Mouse (Mus musculus): Measurements from ENCODE around the gene Lima1. TPM values are rescaled to one million over a fixed set of nuclear protein-coding genes. Genes with fewer than 3 reads are reported as not detected.
A peak's percentile ranks its signal among the peaks of the same experiment; 100 is the strongest.
"Not testable (repeated sequence)": the region's sequence is repeated elsewhere in the genome, so short reads cannot be mapped to it uniquely, and the experiment has no call there.

Lima1 gene
- polyA plus RNA-seq (2015; fragmentation: Nextera tagmentation; extraction: Ambion mirVana), result 20.6 and 20.9 TPM in 2 replicates

GRCm38 (mm10) chr15:99875334-99875869, at the start of gene Lima1:
Lima1 (minus strand) TSS chr15:99875456.
- H3K4me2 ChIP-seq, result peak within 1 kb of the TSS; percentile 87
- peak within 1 kb of the TSS; percentile 52 for H3K27ac ChIP-seq
- H3K4me1 ChIP-seq (replicated peaks), result peaks cover 20% of the 10 kb centered on the region
- 1% methylated on average over 38 of the region's 38 CpGs for WGBS
- H3K9ac ChIP-seq, result peak within 1 kb of the TSS; percentile 84
- no peaks in the 10 kb centered on the region for H3K9me3 ChIP-seq
- peak; percentile 94 for ATAC-seq (ENCODE audit: low FRiP score)
- no peaks in the 10 kb centered on the region for H3K36me3 ChIP-seq
- H3K4me3 ChIP-seq, result peak within 1 kb of the TSS; percentile 76
- H3K27me3 ChIP-seq, result no peaks in the 10 kb centered on the region

GRCm38 (mm10) chr15:99919601-99920158, 44.4 kb upstream of the Lima1 start:
- ATAC-seq (ENCODE audit: low FRiP score), result no peak
- whole genome bisulfite sequencing, result 69% methylated on average over 15 of the region's 15 CpGs
- Histone ChIP-seq H3K9me3 (no peaks in the 10 kb centered on the region), H3K27me3 (no peaks in the 10 kb centered on the region), H3K27ac (peak overlapping the region; percentile 69), H3K36me3 (no peaks in the 10 kb centered on the region), H3K9ac (peak overlapping the region; percentile 46; the same call in 1 of the 2 replicates), H3K4me3 (no peak overlapping the region), H3K4me2 (peak overlapping the region; percentile 17), H3K4me1 (replicated peaks) (0 out of 2 replicates have a peak, but pooled peaks cover 4% of the 10 kb centered on the region)

- H3K4me3 ChIP-seq, result no peak overlapping the region
- ATAC-seq (ENCODE audit: low FRiP score), result no peak
- no peak overlapping the region for H3K4me2 ChIP-seq
- no peak overlapping the region for H3K27ac ChIP-seq
- H3K9ac ChIP-seq, result no peak overlapping the region
- 85% methylated on average over 3 of the region's 3 CpGs for WGBS
- no peaks in the 10 kb centered on the region for H3K36me3 ChIP-seq
- H3K27me3 ChIP-seq, result no peaks in the 10 kb centered on the region
- H3K9me3 ChIP-seq, result no peaks in the 10 kb centered on the region
- H3K4me1 ChIP-seq (replicated peaks), result 0 out of 2 replicates have a peak, but pooled peaks cover 4% of the 10 kb centered on the region
Observed at GRCm38 (mm10) chr15:99917264-99917663, 42.0 kb upstream of the Lima1 start.

- WGBS, result 72% methylated on average over 5 of the region's 5 CpGs
- H3K36me3 ChIP-seq, result no peaks in the 10 kb centered on the region
- H3K4me1 ChIP-seq (replicated peaks), result 0 out of 2 replicates have a peak, but pooled peaks cover under 1% of the 10 kb centered on the region
- no peak overlapping the region for H3K9ac ChIP-seq
- H3K4me2 ChIP-seq, result no peak overlapping the region
- H3K4me3 ChIP-seq, result no peak overlapping the region
- H3K9me3 ChIP-seq, result no peaks in the 10 kb centered on the region
- no peaks in the 10 kb centered on the region for H3K27me3 ChIP-seq
- ATAC-seq (ENCODE audit: low FRiP score), result no peak
- H3K27ac ChIP-seq, result no peak overlapping the region
Observed at GRCm38 (mm10) chr15:99914613-99915012, 39.4 kb upstream of the Lima1 start.

- H3K4me1 ChIP-seq (replicated peaks), result no peaks in the 10 kb centered on the region
- no peak overlapping the region for H3K4me2 ChIP-seq
- no peak overlapping the region for H3K27ac ChIP-seq
- no peak overlapping the region for H3K9ac ChIP-seq
- no peaks in the 10 kb centered on the region for H3K9me3 ChIP-seq
- H3K36me3 ChIP-seq, result no peaks in the 10 kb centered on the region
- H3K27me3 ChIP-seq, result no peaks in the 10 kb centered on the region
- H3K4me3 ChIP-seq, result no peak overlapping the region
- ATAC-seq (ENCODE audit: low FRiP score), result no peak
- WGBS, result 93% methylated on average over 4 of the region's 4 CpGs
Observed at GRCm38 (mm10) chr15:99911785-99912184, 36.5 kb upstream of the Lima1 start.

GRCm38 (mm10) chr15:99909339-99909996, 34.2 kb upstream of the Lima1 start:
- not testable (repeated sequence) for ATAC-seq (ENCODE audit: low FRiP score); H3K27me3 ChIP-seq; H3K4me1 ChIP-seq (replicated peaks); H3K9me3 ChIP-seq; H3K36me3 ChIP-seq; H3K4me2 ChIP-seq; H3K9ac ChIP-seq; H3K27ac ChIP-seq; H3K4me3 ChIP-seq
- 42% methylated on average over 14 of the region's 14 CpGs for WGBS

GRCm38 (mm10) chr15:99907514-99907913, 32.3 kb upstream of the Lima1 start:
- H3K36me3 ChIP-seq, result no peaks in the 10 kb centered on the region
- no peaks in the 10 kb centered on the region for H3K9me3 ChIP-seq
- H3K4me3 ChIP-seq, result no peak overlapping the region
- WGBS, result 89% methylated on average over 1 of the region's 1 CpGs
- no peak overlapping the region for H3K9ac ChIP-seq
- no peak overlapping the region for H3K27ac ChIP-seq
- no peaks in the 10 kb centered on the region for H3K4me1 ChIP-seq (replicated peaks)
- no peak for ATAC-seq (ENCODE audit: low FRiP score)
- H3K27me3 ChIP-seq, result no peaks in the 10 kb centered on the region
- H3K4me2 ChIP-seq, result no peak overlapping the region

GRCm38 (mm10) chr15:99907041-99907440, 31.8 kb upstream of the Lima1 start:
- no peaks in the 10 kb centered on the region for H3K4me1 ChIP-seq (replicated peaks)
- H3K9me3 ChIP-seq, result no peaks in the 10 kb centered on the region
- H3K9ac ChIP-seq, result no peak overlapping the region
- ATAC-seq (ENCODE audit: low FRiP score), result no peak
- H3K27ac ChIP-seq, result no peak overlapping the region
- no peak overlapping the region for H3K4me2 ChIP-seq
- no peak overlapping the region for H3K4me3 ChIP-seq
- 87% methylated on average over 4 of the region's 4 CpGs for WGBS
- H3K36me3 ChIP-seq, result no peaks in the 10 kb centered on the region
- no peaks in the 10 kb centered on the region for H3K27me3 ChIP-seq

GRCm38 (mm10) chr15:99904841-99905240, 29.6 kb upstream of the Lima1 start:
- H3K4me1 ChIP-seq (replicated peaks), result no peaks in the 10 kb centered on the region
- no peak overlapping the region for H3K27ac ChIP-seq
- H3K27me3 ChIP-seq, result no peaks in the 10 kb centered on the region
- H3K9me3 ChIP-seq, result no peaks in the 10 kb centered on the region
- H3K36me3 ChIP-seq, result no peaks in the 10 kb centered on the region
- H3K9ac ChIP-seq, result no peak overlapping the region
- no peak overlapping the region for H3K4me3 ChIP-seq
- no peak for ATAC-seq (ENCODE audit: low FRiP score)
- no peak overlapping the region for H3K4me2 ChIP-seq
- WGBS, result 75% methylated on average over 9 of the region's 9 CpGs

- peak; percentile 71; the same call in 1 of the 2 replicates for ATAC-seq (ENCODE audit: low FRiP score)
- Histone ChIP-seq H3K27ac (no peak overlapping the region), H3K9me3 (no peaks in the 10 kb centered on the region), H3K4me1 (replicated peaks) (no peaks in the 10 kb centered on the region), H3K36me3 (no peaks in the 10 kb centered on the region), H3K4me2 (no peak overlapping the region), H3K9ac (no peak overlapping the region), H3K4me3 (no peak overlapping the region), H3K27me3 (no peaks in the 10 kb centered on the region)
- 11% methylated on average over 4 of the region's 4 CpGs for WGBS
Observed at GRCm38 (mm10) chr15:99904333-99904732, 29.1 kb upstream of the Lima1 start.

- no peaks in the 10 kb centered on the region for H3K4me1 ChIP-seq (replicated peaks)
- H3K4me3 ChIP-seq, result no peak overlapping the region
- H3K4me2 ChIP-seq, result no peak overlapping the region
- WGBS, result 92% methylated on average over 5 of the region's 5 CpGs
- ATAC-seq (ENCODE audit: low FRiP score), result no peak
- H3K9me3 ChIP-seq, result no peaks in the 10 kb centered on the region
- H3K36me3 ChIP-seq, result no peaks in the 10 kb centered on the region
- H3K27ac ChIP-seq, result no peak overlapping the region
- H3K9ac ChIP-seq, result no peak overlapping the region
- no peaks in the 10 kb centered on the region for H3K27me3 ChIP-seq
Observed at GRCm38 (mm10) chr15:99903227-99903626, 28.0 kb upstream of the Lima1 start.

- H3K9me3 ChIP-seq, result no peaks in the 10 kb centered on the region
- H3K27me3 ChIP-seq, result no peaks in the 10 kb centered on the region
- no peak overlapping the region for H3K4me2 ChIP-seq
- no peak overlapping the region for H3K27ac ChIP-seq
- no peaks in the 10 kb centered on the region for H3K36me3 ChIP-seq
- H3K9ac ChIP-seq, result no peak overlapping the region
- ATAC-seq (ENCODE audit: low FRiP score), result no peak
- WGBS, result 79% methylated on average over 5 of the region's 5 CpGs
- H3K4me3 ChIP-seq, result no peak overlapping the region
- H3K4me1 ChIP-seq (replicated peaks), result no peaks in the 10 kb centered on the region
Observed at GRCm38 (mm10) chr15:99902786-99903185, 27.5 kb upstream of the Lima1 start.

- ATAC-seq (ENCODE audit: low FRiP score), result no peak
- Histone ChIP-seq H3K4me1 (replicated peaks) (no peaks in the 10 kb centered on the region), H3K36me3 (no peaks in the 10 kb centered on the region), H3K9me3 (no peaks in the 10 kb centered on the region), H3K27ac (no peak overlapping the region), H3K9ac (no peak overlapping the region), H3K4me2 (no peak overlapping the region), H3K4me3 (no peak overlapping the region), H3K27me3 (no peaks in the 10 kb centered on the region)
Observed at GRCm38 (mm10) chr15:99896621-99897020, 21.4 kb upstream of the Lima1 start.
